Mouse (Mus musculus) liver, postnatal 0 days (tissue): ENCODE measurements around the gene Rai1.

Experiments
- CTCF ChIP-seq: sonication (generic); IDR thresholded peaks from 2 replicates; pipeline ENCODE4 v1.5.1; 2016; ENCODE audit warnings: antibody characterized with exemption, low read depth
- EP300 ChIP-seq: IDR thresholded peaks from 2 replicates; pipeline ENCODE4 v1.6.1; 2016; ENCODE audit warnings: antibody characterized with exemption, low read depth, mild to moderate bottlenecking

DNA sequence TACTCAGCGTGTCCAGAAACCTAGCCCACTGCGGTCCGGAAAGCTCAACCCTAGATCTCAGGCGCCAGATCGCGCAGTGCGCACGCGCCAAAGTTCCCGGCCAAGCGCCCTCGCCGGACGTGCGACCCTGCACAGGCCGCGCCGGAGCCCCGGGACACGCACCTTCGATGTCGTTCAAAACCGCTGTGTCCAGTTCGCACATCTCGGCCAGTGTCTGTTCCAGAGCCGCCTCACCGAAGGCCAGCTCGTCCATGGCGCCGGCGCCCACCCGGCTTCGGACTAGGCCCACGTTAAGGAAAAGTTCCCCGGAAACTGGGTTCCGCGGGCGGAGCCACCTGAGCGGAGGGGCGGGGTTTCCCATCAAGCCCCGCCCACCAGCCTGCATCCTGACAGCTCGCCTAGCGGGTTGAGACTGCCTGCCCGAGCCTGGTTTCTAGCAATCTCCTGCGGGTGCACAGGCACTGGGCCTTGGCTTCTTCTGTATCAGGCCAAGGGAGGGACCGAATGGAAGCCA lies 115.5 kb downstream of the Rai1 start:
- TF ChIP-seq CTCF = no peak
- TF ChIP-seq EP300 = peak; percentile 7; the same call in 1 of the 2 replicates
